Mouse (Mus musculus): ENCODE results near the gene Trip12. TPM values are rescaled to one million over a fixed set of nuclear protein-coding genes. Genes with fewer than 3 reads are reported as not detected.

The Trip12 gene
- polyA plus RNA-seq, 1 experiment from 2014 or later: 83.1 TPM

GRCm38 (mm10) chr1:84872939-84873338 lies 32.6 kb upstream of the Trip12 start:
- no peak overlapping the region for H3K9ac ChIP-seq (replicated peaks)
- no peak for ATAC-seq (ENCODE audit: insufficient number of reproducible peaks, insufficient read depth, low FRiP score, low TSS enrichment, low read depth)
- H3K4me2 ChIP-seq: no peak overlapping the region
- 0 out of 2 replicates have a peak, but pooled peaks cover 5% of the 10 kb centered on the region for H3K4me1 ChIP-seq (replicated peaks)
- H3K27me3 ChIP-seq: no peaks in the 10 kb centered on the region
- WGBS: 59% methylated on average over 4 of the region's 4 CpGs
- no peaks in the 10 kb centered on the region for H3K36me3 ChIP-seq
- no peaks in the 10 kb centered on the region for H3K9me3 ChIP-seq
- H3K4me3 ChIP-seq (replicated peaks): no peak overlapping the region
- no peak overlapping the region for H3K27ac ChIP-seq

GRCm38 (mm10) chr1:84872105-84872504 lies 31.8 kb upstream of the Trip12 start:
- WGBS: 12% methylated on average over 3 of the region's 3 CpGs
- no peak for ATAC-seq (ENCODE audit: insufficient number of reproducible peaks, insufficient read depth, low FRiP score, low TSS enrichment, low read depth)
- no peak overlapping the region for H3K27ac ChIP-seq
- H3K9me3 ChIP-seq: no peaks in the 10 kb centered on the region
- H3K4me1 ChIP-seq (replicated peaks): 0 out of 2 replicates have a peak, but pooled peaks cover 5% of the 10 kb centered on the region
- H3K9ac ChIP-seq (replicated peaks): no peak overlapping the region
- H3K27me3 ChIP-seq: no peaks in the 10 kb centered on the region
- no peak overlapping the region for H3K4me3 ChIP-seq (replicated peaks)
- no peak overlapping the region for H3K4me2 ChIP-seq
- no peaks in the 10 kb centered on the region for H3K36me3 ChIP-seq

GRCm38 (mm10) chr1:84871131-84871530 lies 30.8 kb upstream of the Trip12 start:
- H3K36me3 ChIP-seq: no peaks in the 10 kb centered on the region
- H3K4me3 ChIP-seq (replicated peaks): no peak overlapping the region
- no peak overlapping the region for H3K9ac ChIP-seq (replicated peaks)
- 0 out of 2 replicates have a peak, but pooled peaks cover 5% of the 10 kb centered on the region for H3K4me1 ChIP-seq (replicated peaks)
- H3K27ac ChIP-seq: no peak overlapping the region
- no peak for ATAC-seq (ENCODE audit: insufficient number of reproducible peaks, insufficient read depth, low FRiP score, low TSS enrichment, low read depth)
- no peak overlapping the region for H3K4me2 ChIP-seq
- H3K9me3 ChIP-seq: no peaks in the 10 kb centered on the region
- WGBS: 61% methylated on average over 5 of the region's 6 CpGs
- no peaks in the 10 kb centered on the region for H3K27me3 ChIP-seq

- Histone ChIP-seq H3K4me3 (replicated peaks) (no peak overlapping the region), H3K4me1 (replicated peaks) (peaks cover 9% of the 10 kb centered on the region; the same call in 1 of the 2 replicates), H3K27ac (no peak overlapping the region), H3K9me3 (no peaks in the 10 kb centered on the region), H3K9ac (replicated peaks) (no peak overlapping the region), H3K27me3 (no peaks in the 10 kb centered on the region), H3K4me2 (no peak overlapping the region), H3K36me3 (no peaks in the 10 kb centered on the region)
- no peak for ATAC-seq (ENCODE audit: insufficient number of reproducible peaks, insufficient read depth, low FRiP score, low TSS enrichment, low read depth)
- WGBS: 49% methylated on average over 7 of the region's 7 CpGs
Measured at GRCm38 (mm10) chr1:84869498-84869897, 29.2 kb upstream of the Trip12 start.

DNA sequence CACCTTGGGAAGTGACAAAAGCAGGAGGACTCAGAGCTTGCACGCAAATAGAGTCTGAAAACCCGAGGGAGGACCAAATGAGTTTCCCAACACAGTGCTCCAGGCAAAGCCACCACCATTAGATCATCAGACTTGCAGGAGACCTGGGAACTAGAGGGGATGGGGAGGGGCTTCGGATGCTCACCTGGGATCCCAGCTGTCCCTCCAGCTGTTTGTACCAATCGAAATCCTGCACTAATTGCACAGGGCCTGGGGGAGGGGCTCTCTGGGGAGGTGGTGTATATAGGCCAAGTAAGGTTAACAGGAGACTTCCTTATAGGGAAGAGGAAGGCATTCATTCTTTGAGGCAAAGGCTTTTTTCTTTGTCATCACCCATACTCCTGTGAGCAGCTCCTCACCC lies 28.5 kb upstream of the Trip12 start:
- no peak overlapping the region for H3K27ac ChIP-seq
- H3K4me3 ChIP-seq (replicated peaks): no peak overlapping the region
- H3K27me3 ChIP-seq: no peaks in the 10 kb centered on the region
- 69% methylated on average over 4 of the region's 4 CpGs for WGBS
- peaks cover 12% of the 10 kb centered on the region; the same call in 1 of the 2 replicates for H3K4me1 ChIP-seq (replicated peaks)
- H3K4me2 ChIP-seq: no peak overlapping the region
- H3K9me3 ChIP-seq: no peaks in the 10 kb centered on the region
- no peak for ATAC-seq (ENCODE audit: insufficient number of reproducible peaks, insufficient read depth, low FRiP score, low TSS enrichment, low read depth)
- H3K36me3 ChIP-seq: no peaks in the 10 kb centered on the region
- H3K9ac ChIP-seq (replicated peaks): no peak overlapping the region

- ATAC-seq (ENCODE audit: insufficient number of reproducible peaks, insufficient read depth, low FRiP score, low TSS enrichment, low read depth): no peak
- no peak overlapping the region for H3K9ac ChIP-seq (replicated peaks)
- H3K9me3 ChIP-seq: no peaks in the 10 kb centered on the region
- no peaks in the 10 kb centered on the region for H3K27me3 ChIP-seq
- H3K36me3 ChIP-seq: no peaks in the 10 kb centered on the region
- no peak overlapping the region for H3K27ac ChIP-seq
- peaks cover 12% of the 10 kb centered on the region; the same call in 1 of the 2 replicates for H3K4me1 ChIP-seq (replicated peaks)
- no peak overlapping the region for H3K4me3 ChIP-seq (replicated peaks)
- no peak overlapping the region for H3K4me2 ChIP-seq
Measured at GRCm38 (mm10) chr1:84868311-84868710, 28.0 kb upstream of the Trip12 start.

- H3K9ac ChIP-seq (replicated peaks): no peak overlapping the region
- ATAC-seq (ENCODE audit: insufficient number of reproducible peaks, insufficient read depth, low FRiP score, low TSS enrichment, low read depth): no peak
- H3K27me3 ChIP-seq: no peaks in the 10 kb centered on the region
- no peaks in the 10 kb centered on the region for H3K9me3 ChIP-seq
- no peaks in the 10 kb centered on the region for H3K36me3 ChIP-seq
- no peak overlapping the region for H3K4me3 ChIP-seq (replicated peaks)
- peaks cover 12% of the 10 kb centered on the region; the same call in 1 of the 2 replicates for H3K4me1 ChIP-seq (replicated peaks)
- no peak overlapping the region for H3K4me2 ChIP-seq
- H3K27ac ChIP-seq: no peak overlapping the region
- 89% methylated on average over 3 of the region's 3 CpGs for WGBS
Measured at GRCm38 (mm10) chr1:84866706-84867230, 26.5 kb upstream of the Trip12 start.

- 87% methylated on average over 6 of the region's 6 CpGs for WGBS
- Histone ChIP-seq H3K9ac (replicated peaks) (no peak overlapping the region), H3K4me1 (replicated peaks) (peaks cover 12% of the 10 kb centered on the region; the same call in 1 of the 2 replicates), H3K9me3 (no peaks in the 10 kb centered on the region), H3K27me3 (no peaks in the 10 kb centered on the region), H3K4me3 (replicated peaks) (no peak overlapping the region), H3K27ac (no peak overlapping the region), H3K4me2 (no peak overlapping the region), H3K36me3 (no peaks in the 10 kb centered on the region)
- ATAC-seq (ENCODE audit: insufficient number of reproducible peaks, insufficient read depth, low FRiP score, low TSS enrichment, low read depth): no peak
Measured at GRCm38 (mm10) chr1:84866231-84866630, 25.9 kb upstream of the Trip12 start.

DNA sequence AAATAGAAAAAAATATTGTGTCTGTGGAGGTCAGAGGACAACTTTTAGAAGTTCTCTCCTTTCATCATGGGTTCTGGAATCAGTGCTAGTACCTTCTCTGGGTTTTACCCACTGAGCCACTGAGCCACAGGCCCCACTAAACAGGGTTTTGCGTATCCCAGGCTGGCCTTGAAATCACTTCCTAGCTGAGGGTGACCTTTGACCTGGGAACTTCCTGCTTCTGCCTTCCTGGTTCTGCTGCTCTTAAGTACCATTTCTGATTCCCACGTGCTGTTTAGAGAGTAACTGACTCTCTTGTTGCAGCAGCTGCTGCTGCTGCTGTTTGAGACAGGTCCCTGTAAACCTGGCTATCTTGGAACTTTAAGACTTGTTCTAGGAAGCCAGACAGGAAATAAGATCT lies 24.3 kb upstream of the Trip12 start:
- ATAC-seq (ENCODE audit: insufficient number of reproducible peaks, insufficient read depth, low FRiP score, low TSS enrichment, low read depth): no peak
- no peak overlapping the region for H3K4me2 ChIP-seq
- no peak overlapping the region for H3K9ac ChIP-seq (replicated peaks)
- no peak overlapping the region for H3K4me3 ChIP-seq (replicated peaks)
- H3K36me3 ChIP-seq: no peaks in the 10 kb centered on the region
- peaks cover 12% of the 10 kb centered on the region; the same call in 1 of the 2 replicates for H3K4me1 ChIP-seq (replicated peaks)
- WGBS: 53% methylated on average over 2 of the region's 2 CpGs
- H3K27ac ChIP-seq: no peak overlapping the region
- H3K27me3 ChIP-seq: no peaks in the 10 kb centered on the region
- H3K9me3 ChIP-seq: no peaks in the 10 kb centered on the region

- Histone ChIP-seq H3K9ac (replicated peaks) (no peak overlapping the region), H3K4me1 (replicated peaks) (peaks cover 7% of the 10 kb centered on the region; the same call in 1 of the 2 replicates), H3K27ac (no peak overlapping the region), H3K27me3 (no peaks in the 10 kb centered on the region), H3K9me3 (no peaks in the 10 kb centered on the region), H3K36me3 (no peaks in the 10 kb centered on the region), H3K4me2 (no peak overlapping the region), H3K4me3 (replicated peaks) (no peak overlapping the region)
- ATAC-seq (ENCODE audit: insufficient number of reproducible peaks, insufficient read depth, low FRiP score, low TSS enrichment, low read depth): no peak
- 63% methylated on average over 1 of the region's 1 CpGs for WGBS
Measured at GRCm38 (mm10) chr1:84861255-84861630, 20.9 kb upstream of the Trip12 start.

DNA sequence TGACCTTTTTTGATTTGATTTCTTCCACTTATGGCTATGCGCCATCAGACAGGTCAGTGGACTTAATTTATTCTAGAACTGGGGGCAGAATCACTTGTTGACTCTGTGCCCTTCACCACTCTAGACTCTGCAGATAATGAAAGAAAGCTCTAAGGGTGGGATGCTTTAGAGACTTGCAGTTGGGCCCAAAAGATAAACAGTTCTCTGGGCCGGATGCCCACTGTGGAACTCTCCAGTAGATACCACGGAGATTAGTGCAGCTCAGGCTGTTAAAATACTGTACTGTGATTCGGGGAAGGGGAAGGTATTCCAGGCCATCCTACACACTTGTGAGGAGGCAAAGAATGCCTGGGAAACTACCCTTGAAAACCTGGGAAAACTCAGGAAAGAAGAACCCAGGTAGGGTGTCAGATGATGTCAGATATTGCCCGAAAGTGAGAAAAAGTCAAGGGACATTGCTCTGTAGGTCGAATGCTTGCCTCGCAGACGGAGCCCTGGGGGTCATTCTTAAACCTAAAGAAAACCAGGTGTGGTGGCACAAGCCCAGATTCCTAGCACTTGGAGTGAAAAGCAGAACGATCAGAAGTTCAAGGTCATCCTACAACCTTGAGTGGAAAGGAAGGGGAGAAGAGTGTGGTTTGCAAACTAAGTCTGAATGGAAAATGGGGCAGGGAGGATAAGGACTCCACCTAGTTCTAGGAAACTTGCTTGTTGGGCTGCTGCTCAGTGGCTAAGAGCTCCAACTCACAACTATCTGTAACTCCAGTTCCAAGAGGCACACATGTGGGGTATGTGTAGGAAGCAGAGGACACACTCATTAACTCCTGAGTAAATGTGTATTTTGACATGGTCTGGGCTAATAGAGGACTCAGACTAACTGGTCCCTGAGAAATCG lies 20.3 kb upstream of the Trip12 start:
- Histone ChIP-seq H3K27ac (no peak overlapping the region), H3K36me3 (no peaks in the 10 kb centered on the region), H3K4me2 (no peak overlapping the region), H3K27me3 (no peaks in the 10 kb centered on the region), H3K9ac (replicated peaks) (no peak overlapping the region), H3K4me3 (replicated peaks) (no peak overlapping the region), H3K9me3 (no peaks in the 10 kb centered on the region), H3K4me1 (replicated peaks) (peaks cover 7% of the 10 kb centered on the region; the same call in 1 of the 2 replicates)
- no peak for ATAC-seq (ENCODE audit: insufficient number of reproducible peaks, insufficient read depth, low FRiP score, low TSS enrichment, low read depth)
- WGBS: 71% methylated on average over 10 of the region's 10 CpGs
